Mouse (Mus musculus): ENCODE results near the gene Hs3st1. TPM values are rescaled to one million over a fixed set of nuclear protein-coding genes. Genes with fewer than 3 reads are reported as not detected.

The Hs3st1 gene
- polyA plus RNA-seq, 1 experiment from 2014 or later = 8.8 TPM

- Histone ChIP-seq H3K4me2 (replicated peaks; ENCODE audit: low read depth) (no peak overlapping the region), H3K4me3 (ENCODE audit: low read depth, low read length) (no peak overlapping the region), H3K4me1 (replicated peaks; ENCODE audit: control insufficient read depth, insufficient read depth) (no peaks in the 10 kb centered on the region), H3K36me3 (ENCODE audit: control insufficient read depth, insufficient read depth, low read length) (no peaks in the 10 kb centered on the region), H3K9ac (ENCODE audit: low read length) (no peak overlapping the region), H3K9me3 (ENCODE audit: control insufficient read depth, low read length) (no peaks in the 10 kb centered on the region), H3K27me3 (ENCODE audit: control insufficient read depth, insufficient read depth, low read length) (no peaks in the 10 kb centered on the region), H3K27ac (replicated peaks) (no peak overlapping the region)
- DNase-seq (ENCODE audit: low spot score) (no peak), ATAC-seq (ENCODE audit: low FRiP score, low TSS enrichment) (no peak)
- no peak for TF ChIP-seq EP300 (optimal IDR thresholded peaks at IDR 0.05)
- no peak for TF ChIP-seq CTCF (IDR thresholded peaks at IDR 0.05; ENCODE audit: low read depth)
- WGBS = 74% methylated on average over 5 of the region's 5 CpGs
Observed at GRCm38 (mm10) chr5:39638926-39639325, 116.3 kb downstream of the Hs3st1 start.

- Histone ChIP-seq H3K4me3 (ENCODE audit: low read depth, low read length) (no peak overlapping the region), H3K9me3 (ENCODE audit: control insufficient read depth, low read length) (no peaks in the 10 kb centered on the region), H3K27me3 (ENCODE audit: control insufficient read depth, insufficient read depth, low read length) (no peaks in the 10 kb centered on the region), H3K27ac (replicated peaks) (no peak overlapping the region), H3K36me3 (ENCODE audit: control insufficient read depth, insufficient read depth, low read length) (no peaks in the 10 kb centered on the region), H3K4me2 (replicated peaks; ENCODE audit: low read depth) (no peak overlapping the region), H3K9ac (ENCODE audit: low read length) (no peak overlapping the region), H3K4me1 (replicated peaks; ENCODE audit: control insufficient read depth, insufficient read depth) (no peaks in the 10 kb centered on the region)
- no peak for TF ChIP-seq CTCF (IDR thresholded peaks at IDR 0.05; ENCODE audit: low read depth)
- TF ChIP-seq EP300 (optimal IDR thresholded peaks at IDR 0.05) = no peak
- DNase-seq (ENCODE audit: low spot score) (no peak), ATAC-seq (ENCODE audit: low FRiP score, low TSS enrichment) (no peak)
- WGBS = 55% methylated on average over 6 of the region's 6 CpGs
Observed at GRCm38 (mm10) chr5:39637874-39638273, 117.4 kb downstream of the Hs3st1 start.

- Histone ChIP-seq H3K27me3 (ENCODE audit: control insufficient read depth, insufficient read depth, low read length) (no peaks in the 10 kb centered on the region), H3K9ac (ENCODE audit: low read length) (no peak overlapping the region), H3K9me3 (ENCODE audit: control insufficient read depth, low read length) (no peaks in the 10 kb centered on the region), H3K36me3 (ENCODE audit: control insufficient read depth, insufficient read depth, low read length) (no peaks in the 10 kb centered on the region), H3K4me3 (ENCODE audit: low read depth, low read length) (no peak overlapping the region), H3K4me1 (replicated peaks; ENCODE audit: control insufficient read depth, insufficient read depth) (no peaks in the 10 kb centered on the region), H3K27ac (replicated peaks) (no peak overlapping the region), H3K4me2 (replicated peaks; ENCODE audit: low read depth) (no peak overlapping the region)
- DNase-seq (ENCODE audit: low spot score) = no peak
- no peak for TF ChIP-seq CTCF (IDR thresholded peaks at IDR 0.05; ENCODE audit: low read depth)
- no peak for TF ChIP-seq EP300 (optimal IDR thresholded peaks at IDR 0.05)
- 81% methylated on average over 3 of the region's 3 CpGs for WGBS
- no peak for ATAC-seq (ENCODE audit: low FRiP score, low TSS enrichment)
Observed at GRCm38 (mm10) chr5:39636090-39636489, 119.2 kb downstream of the Hs3st1 start.

GRCm38 (mm10) chr5:39634300-39635047 lies 120.8 kb downstream of the Hs3st1 start:
- H3K4me3 ChIP-seq (ENCODE audit: low read depth, low read length) = no peak overlapping the region
- 88% methylated on average over 8 of the region's 8 CpGs for WGBS
- DNase-seq (ENCODE audit: low spot score) (no peak), ATAC-seq (ENCODE audit: low FRiP score, low TSS enrichment) (no peak)
- H3K4me1 ChIP-seq (replicated peaks; ENCODE audit: control insufficient read depth, insufficient read depth) = no peaks in the 10 kb centered on the region
- no peak overlapping the region for H3K4me2 ChIP-seq (replicated peaks; ENCODE audit: low read depth)
- H3K9me3 ChIP-seq (ENCODE audit: control insufficient read depth, low read length) = no peaks in the 10 kb centered on the region
- no peak for TF ChIP-seq EP300 (optimal IDR thresholded peaks at IDR 0.05)
- TF ChIP-seq CTCF (IDR thresholded peaks at IDR 0.05; ENCODE audit: low read depth) = no peak
- no peak overlapping the region for H3K9ac ChIP-seq (ENCODE audit: low read length)
- no peaks in the 10 kb centered on the region for H3K36me3 ChIP-seq (ENCODE audit: control insufficient read depth, insufficient read depth, low read length)
- H3K27me3 ChIP-seq (ENCODE audit: control insufficient read depth, insufficient read depth, low read length) = no peaks in the 10 kb centered on the region
- no peak overlapping the region for H3K27ac ChIP-seq (replicated peaks)

- no peak overlapping the region for H3K27ac ChIP-seq (replicated peaks)
- H3K9me3 ChIP-seq (ENCODE audit: control insufficient read depth, low read length) = no peaks in the 10 kb centered on the region
- no peak overlapping the region for H3K9ac ChIP-seq (ENCODE audit: low read length)
- H3K36me3 ChIP-seq (ENCODE audit: control insufficient read depth, insufficient read depth, low read length) = no peaks in the 10 kb centered on the region
- H3K27me3 ChIP-seq (ENCODE audit: control insufficient read depth, insufficient read depth, low read length) = no peaks in the 10 kb centered on the region
- H3K4me3 ChIP-seq (ENCODE audit: low read depth, low read length) = no peak overlapping the region
- H3K4me1 ChIP-seq (replicated peaks; ENCODE audit: control insufficient read depth, insufficient read depth) = no peaks in the 10 kb centered on the region
- TF ChIP-seq EP300 (optimal IDR thresholded peaks at IDR 0.05) (no peak), CTCF (IDR thresholded peaks at IDR 0.05; ENCODE audit: low read depth) (peak; percentile 65)
- DNase-seq (ENCODE audit: low spot score) (no peak), ATAC-seq (ENCODE audit: low FRiP score, low TSS enrichment) (no peak)
- H3K4me2 ChIP-seq (replicated peaks; ENCODE audit: low read depth) = no peak overlapping the region
- 53% methylated on average over 1 of the region's 1 CpGs for WGBS
Observed at GRCm38 (mm10) chr5:39633206-39633605, 122.1 kb downstream of the Hs3st1 start.

GRCm38 (mm10) chr5:39630841-39631240 lies 124.4 kb downstream of the Hs3st1 start:
- no peak overlapping the region for H3K4me2 ChIP-seq (replicated peaks; ENCODE audit: low read depth)
- no peak for ATAC-seq (ENCODE audit: low FRiP score, low TSS enrichment)
- no peaks in the 10 kb centered on the region for H3K27me3 ChIP-seq (ENCODE audit: control insufficient read depth, insufficient read depth, low read length)
- no peak overlapping the region for H3K9ac ChIP-seq (ENCODE audit: low read length)
- no peaks in the 10 kb centered on the region for H3K36me3 ChIP-seq (ENCODE audit: control insufficient read depth, insufficient read depth, low read length)
- H3K4me3 ChIP-seq (ENCODE audit: low read depth, low read length) = no peak overlapping the region
- no peak overlapping the region for H3K27ac ChIP-seq (replicated peaks)
- no peak for TF ChIP-seq CTCF (IDR thresholded peaks at IDR 0.05; ENCODE audit: low read depth)
- no peak for TF ChIP-seq EP300 (optimal IDR thresholded peaks at IDR 0.05)
- DNase-seq (ENCODE audit: low spot score) = no peak
- no peaks in the 10 kb centered on the region for H3K4me1 ChIP-seq (replicated peaks; ENCODE audit: control insufficient read depth, insufficient read depth)
- WGBS = 87% methylated on average over 5 of the region's 5 CpGs
- no peaks in the 10 kb centered on the region for H3K9me3 ChIP-seq (ENCODE audit: control insufficient read depth, low read length)

All from stomach, postnatal 0 days (tissue).